Mouse (Mus musculus): ENCODE measurements around the gene Ints1.

DNA sequence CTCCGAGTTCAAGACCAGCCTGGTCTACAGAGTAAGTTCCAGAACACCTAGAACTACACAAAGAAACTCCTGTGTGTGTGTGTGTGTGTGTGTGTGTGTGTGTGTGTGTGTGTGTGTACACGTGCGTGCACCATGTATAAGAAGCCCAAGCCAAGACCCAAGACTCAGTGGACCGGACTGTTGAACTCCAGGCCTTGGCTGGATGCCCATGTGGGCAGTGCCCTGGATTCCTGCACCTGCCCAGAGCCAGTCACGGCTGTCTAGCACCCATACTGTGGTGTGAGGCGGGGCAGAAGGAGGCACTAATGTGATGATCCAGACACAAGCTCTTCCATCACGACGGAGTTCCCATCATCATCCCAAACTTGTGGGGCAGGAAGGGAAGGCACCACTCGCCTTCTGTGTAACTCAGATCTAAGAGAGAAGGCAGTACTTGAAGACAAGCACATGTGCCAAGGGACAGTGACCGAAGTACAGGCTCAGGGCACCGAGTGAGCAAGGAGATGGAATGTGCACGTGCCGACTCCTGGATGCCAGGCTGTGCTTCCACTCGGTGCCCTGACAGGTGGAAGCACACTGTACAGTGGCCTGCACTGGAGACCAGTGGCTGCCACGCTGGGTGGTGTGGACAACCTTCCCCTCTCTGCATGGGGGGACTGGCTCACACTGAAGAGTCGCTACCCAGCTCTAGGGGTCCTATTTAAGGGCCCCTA, 25.9 kb downstream of the Ints1 start:
- TF ChIP-seq CTCF (IDR thresholded peaks at IDR 0.05; ENCODE audit: low read depth, low read length) (no peak), POLR2A (IDR thresholded peaks at IDR 0.05; ENCODE audit: borderline replicate concordance, low read depth, low read length) (no peak)

Data from bone marrow macrophage, adult 2 months (primary cell).